Mouse (Mus musculus): Measurements from ENCODE around the gene Lpar3. TPM values are rescaled to one million over a fixed set of nuclear protein-coding genes. Genes with fewer than 3 reads are reported as not detected.

Gene Lpar3
- polyA plus RNA-seq, 2 experiments, result 0.02 to 0.06 TPM

GRCm38 (mm10) chr3:146327537-146328255 lies 106.9 kb downstream of the Lpar3 start:
- Histone ChIP-seq H3K4me1 (replicated peaks; ENCODE audit: control insufficient read depth in 2 of 2, insufficient read depth in 2 of 2, low read length in 1 of 2) (peaks cover 6 to 12% of the 10 kb centered on the region in 2 experiments), H3K27ac (no peak overlapping the region), H3K9me3 (ENCODE audit: control insufficient read depth, low read length) (no peaks in the 10 kb centered on the region), H3K36me3 (replicated peaks; ENCODE audit: control insufficient read depth, insufficient read depth, low read depth) (no peaks in the 10 kb centered on the region), H3K27me3 (ENCODE audit: control insufficient read depth, insufficient read depth, low read length) (no peaks in the 10 kb centered on the region), H3K4me3 (ENCODE audit: insufficient read depth in 1 of 2, low read depth in 2 of 2, low read length in 2 of 2) (peak overlapping the region; percentile 46 to 64), H3K4me2 (ENCODE audit: low read depth) (peak overlapping the region; percentile 84), H3K9ac (replicated peaks) (no peak overlapping the region; the same call in 1 of the 2 replicates)
- under 1% methylated on average over 13 of the region's 13 CpGs for WGBS (ENCODE audit: insufficient replicate concordance)
- ATAC-seq (ENCODE audit: insufficient read depth) (peak; percentile 74; the same call in 1 of the 2 replicates), DNase-seq (ENCODE audit: low read depth in 3 of 3, low spot score in 3 of 3) (peak; percentile 54 to 65 (median 60))
- TF ChIP-seq CTCF (IDR thresholded peaks at IDR 0.05; ENCODE audit: low read depth) (peak; percentile 85), EP300 (IDR thresholded peaks at IDR 0.05; ENCODE audit: low read depth) (no peak)

DNA sequence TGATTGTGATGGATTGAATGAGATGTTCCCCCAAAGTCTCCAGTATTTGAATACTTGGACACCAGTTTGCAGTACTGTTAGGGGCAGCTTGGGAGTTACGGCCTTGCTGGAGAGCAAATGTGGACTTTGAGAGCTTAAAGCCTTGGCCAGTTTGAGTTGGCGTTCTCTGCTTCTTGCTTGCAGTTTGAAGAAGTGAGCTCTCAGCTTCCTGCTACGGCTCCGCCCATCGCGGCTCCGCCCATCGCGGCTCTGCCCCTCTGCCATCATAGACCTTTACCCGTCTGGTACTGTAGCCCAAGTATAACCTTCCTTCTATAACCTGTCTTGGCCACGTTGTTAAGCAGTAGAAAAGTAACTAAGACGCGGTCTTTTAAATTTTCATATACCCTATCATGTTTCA lies 108.0 kb downstream of the Lpar3 start:
- ATAC-seq (ENCODE audit: insufficient read depth), result peak; percentile 47; the same call in 1 of the 2 replicates
- H3K4me3 ChIP-seq (ENCODE audit: insufficient read depth in 1 of 2, low read depth in 2 of 2, low read length in 2 of 2), result peak overlapping the region; percentile 43 to 46; a peak in 3 of 4 replicates
- H3K4me1 ChIP-seq (replicated peaks; ENCODE audit: control insufficient read depth in 2 of 2, insufficient read depth in 2 of 2, low read length in 1 of 2), result peaks cover 8 to 22% of the 10 kb centered on the region in 2 experiments
- H3K9me3 ChIP-seq (ENCODE audit: control insufficient read depth, low read length), result no peaks in the 10 kb centered on the region
- peak overlapping the region; percentile 5; the same call in 1 of the 2 replicates for H3K9ac ChIP-seq (replicated peaks)
- no peaks in the 10 kb centered on the region for H3K36me3 ChIP-seq (replicated peaks; ENCODE audit: control insufficient read depth, insufficient read depth, low read depth)
- H3K27me3 ChIP-seq (ENCODE audit: control insufficient read depth, insufficient read depth, low read length), result no peaks in the 10 kb centered on the region
- peak overlapping the region; percentile 84 for H3K4me2 ChIP-seq (ENCODE audit: low read depth)
- DNase-seq (ENCODE audit: low read depth in 3 of 3, low spot score in 3 of 3), result peak in 1 of 3 experiments; percentile 15
- WGBS (ENCODE audit: insufficient replicate concordance), result 8% methylated on average over 13 of the region's 13 CpGs
- H3K27ac ChIP-seq, result no peak overlapping the region
- no peak for TF ChIP-seq EP300 (IDR thresholded peaks at IDR 0.05; ENCODE audit: low read depth)
- no peak for TF ChIP-seq CTCF (IDR thresholded peaks at IDR 0.05; ENCODE audit: low read depth)

GRCm38 (mm10) chr3:146331819-146332218 lies 111.1 kb downstream of the Lpar3 start:
- no peak for DNase-seq (ENCODE audit: low read depth in 3 of 3, low spot score in 3 of 3)
- no peak overlapping the region for H3K27ac ChIP-seq
- H3K9me3 ChIP-seq (ENCODE audit: control insufficient read depth, low read length), result no peaks in the 10 kb centered on the region
- H3K9ac ChIP-seq (replicated peaks), result no peak overlapping the region
- H3K36me3 ChIP-seq (replicated peaks; ENCODE audit: control insufficient read depth, insufficient read depth, low read depth), result no peaks in the 10 kb centered on the region
- peaks cover 8 to 22% of the 10 kb centered on the region in 2 experiments for H3K4me1 ChIP-seq (replicated peaks; ENCODE audit: control insufficient read depth in 2 of 2, insufficient read depth in 2 of 2, low read length in 1 of 2)
- ATAC-seq (ENCODE audit: insufficient read depth), result no peak
- WGBS (ENCODE audit: insufficient replicate concordance), result 48% methylated on average over 11 of the region's 11 CpGs
- TF ChIP-seq EP300 (IDR thresholded peaks at IDR 0.05; ENCODE audit: low read depth), result no peak
- TF ChIP-seq CTCF (IDR thresholded peaks at IDR 0.05; ENCODE audit: low read depth), result no peak
- no peak overlapping the region for H3K4me3 ChIP-seq (ENCODE audit: insufficient read depth in 1 of 2, low read depth in 2 of 2, low read length in 2 of 2)
- no peak overlapping the region for H3K4me2 ChIP-seq (ENCODE audit: low read depth)
- no peaks in the 10 kb centered on the region for H3K27me3 ChIP-seq (ENCODE audit: control insufficient read depth, insufficient read depth, low read length)

- Histone ChIP-seq H3K9me3 (ENCODE audit: control insufficient read depth, low read length) (no peaks in the 10 kb centered on the region), H3K9ac (replicated peaks) (no peak overlapping the region), H3K27me3 (ENCODE audit: control insufficient read depth, insufficient read depth, low read length) (no peaks in the 10 kb centered on the region), H3K4me3 (ENCODE audit: insufficient read depth in 1 of 2, low read depth in 2 of 2, low read length in 2 of 2) (no peak overlapping the region), H3K4me2 (ENCODE audit: low read depth) (peak overlapping the region; percentile 3; the same call in 1 of the 2 replicates), H3K27ac (no peak overlapping the region), H3K4me1 (replicated peaks; ENCODE audit: control insufficient read depth in 2 of 2, insufficient read depth in 2 of 2, low read length in 1 of 2) (peaks cover 8 to 16% of the 10 kb centered on the region in 2 experiments), H3K36me3 (replicated peaks; ENCODE audit: control insufficient read depth, insufficient read depth, low read depth) (no peaks in the 10 kb centered on the region)
- peak; percentile 44; the same call in 1 of the 2 replicates for ATAC-seq (ENCODE audit: insufficient read depth)
- TF ChIP-seq CTCF (IDR thresholded peaks at IDR 0.05; ENCODE audit: low read depth) (peak; percentile 29), EP300 (IDR thresholded peaks at IDR 0.05; ENCODE audit: low read depth) (no peak)
- peak in 1 of 3 experiments; percentile 5 for DNase-seq (ENCODE audit: low read depth in 3 of 3, low spot score in 3 of 3)
- WGBS (ENCODE audit: insufficient replicate concordance), result 57% methylated on average over 3 of the region's 3 CpGs
Measured at GRCm38 (mm10) chr3:146333270-146333669, 112.5 kb downstream of the Lpar3 start.

- no peaks in the 10 kb centered on the region for H3K9me3 ChIP-seq (ENCODE audit: control insufficient read depth, low read length)
- peaks cover 3 to 11% of the 10 kb centered on the region in 2 experiments; a peak in 3 of 4 replicates for H3K4me1 ChIP-seq (replicated peaks; ENCODE audit: control insufficient read depth in 2 of 2, insufficient read depth in 2 of 2, low read length in 1 of 2)
- no peak overlapping the region for H3K4me3 ChIP-seq (ENCODE audit: insufficient read depth in 1 of 2, low read depth in 2 of 2, low read length in 2 of 2)
- no peak for TF ChIP-seq EP300 (IDR thresholded peaks at IDR 0.05; ENCODE audit: low read depth)
- no peak for TF ChIP-seq CTCF (IDR thresholded peaks at IDR 0.05; ENCODE audit: low read depth)
- H3K9ac ChIP-seq (replicated peaks), result no peak overlapping the region
- H3K4me2 ChIP-seq (ENCODE audit: low read depth), result no peak overlapping the region
- no peaks in the 10 kb centered on the region for H3K27me3 ChIP-seq (ENCODE audit: control insufficient read depth, insufficient read depth, low read length)
- DNase-seq (ENCODE audit: low read depth in 3 of 3, low spot score in 3 of 3), result no peak
- no peaks in the 10 kb centered on the region for H3K36me3 ChIP-seq (replicated peaks; ENCODE audit: control insufficient read depth, insufficient read depth, low read depth)
- no peak for ATAC-seq (ENCODE audit: insufficient read depth)
- WGBS (ENCODE audit: insufficient replicate concordance), result 78% methylated on average over 7 of the region's 7 CpGs
- H3K27ac ChIP-seq, result no peak overlapping the region
Measured at GRCm38 (mm10) chr3:146334070-146334469, 113.3 kb downstream of the Lpar3 start.

Other genes with a start within 250 kb of the Lpar3 start
- gene Syde2, start 233.1 kb upstream of the Lpar3 start, polyA plus RNA-seq (2012; rRNA removed), result 0.53 and 0.79 TPM in 2 replicates
- gene Syde2, start 233.1 kb upstream of the Lpar3 start, polyA plus RNA-seq (2014; fragmentation: Nextera tagmentation; extraction: Ambion mirVana), result 0.68 and 0.69 TPM in 2 replicates
- gene Wdr63, start 112.8 kb upstream of the Lpar3 start, polyA plus RNA-seq (2012; rRNA removed), result 0.04 TPM in 1 of 2 replicates, not detected in the other
- gene Wdr63, start 112.8 kb upstream of the Lpar3 start, polyA plus RNA-seq (2014; fragmentation: Nextera tagmentation; extraction: Ambion mirVana), result 0.15 and 0.32 TPM in 2 replicates
- 0.05 and 0.11 TPM in 2 replicates for gene Mcoln3, start 103.5 kb upstream of the Lpar3 start, polyA plus RNA-seq (2012; rRNA removed)
- 0.11 and 0.25 TPM in 2 replicates for gene Mcoln3, start 103.5 kb upstream of the Lpar3 start, polyA plus RNA-seq (2014; fragmentation: Nextera tagmentation; extraction: Ambion mirVana)
- 4.6 and 5.9 TPM in 2 replicates for gene Mcoln2, start 71.1 kb upstream of the Lpar3 start, polyA plus RNA-seq (2012; rRNA removed)
- 5.5 and 6.5 TPM in 2 replicates for gene Mcoln2, start 71.1 kb upstream of the Lpar3 start, polyA plus RNA-seq (2014; fragmentation: Nextera tagmentation; extraction: Ambion mirVana)
- gene Ssx2ip, start 183.7 kb downstream of the Lpar3 start, polyA plus RNA-seq (2012; rRNA removed), result 22.7 and 34.9 TPM in 2 replicates
- 96.2 and 118 TPM in 2 replicates for gene Ssx2ip, start 183.7 kb downstream of the Lpar3 start, polyA plus RNA-seq (2014; fragmentation: Nextera tagmentation; extraction: Ambion mirVana)
- 1.3 and 1.7 TPM in 2 replicates for gene Ctbs, start 228.8 kb downstream of the Lpar3 start, polyA plus RNA-seq (2012; rRNA removed)
- 5.2 and 5.4 TPM in 2 replicates for gene Ctbs, start 228.8 kb downstream of the Lpar3 start, polyA plus RNA-seq (2014; fragmentation: Nextera tagmentation; extraction: Ambion mirVana)

All from liver, embryonic 14.5 days (tissue).